11 mouse cellular contexts compared by ENCODE assay signal in the genomic region with DNA sequence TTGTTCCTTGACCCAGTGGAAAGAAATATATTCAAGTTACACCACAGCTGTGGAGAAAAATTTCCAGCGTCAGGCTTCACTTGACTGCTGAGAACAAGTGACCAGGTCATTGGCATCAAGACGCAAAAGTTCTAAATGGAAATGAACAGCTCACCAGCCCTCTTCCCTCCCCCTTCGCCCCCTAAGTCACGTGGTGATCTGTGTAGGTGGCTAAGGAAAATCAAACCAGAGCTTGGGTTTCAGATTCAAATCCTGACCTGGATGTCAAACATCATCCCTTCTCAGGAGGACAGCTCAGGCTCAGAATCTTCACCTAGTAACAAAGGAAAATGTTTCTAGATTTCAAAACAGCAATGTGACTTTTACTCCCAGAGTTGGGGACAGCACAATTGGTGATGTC. TPM values are rescaled to one million over a fixed set of nuclear protein-coding genes. Genes with fewer than 3 reads are reported as not detected.
DNase-seq lines count a peak whose midpoint lies in the region; ATAC-seq lines count a peak whose summit lies in the region.
"Had no signal": no experiment of that assay in that cellular context is flagged by ENCODE, and none has a peak within 500 bp of the region (broad histone marks: within the 10 kb centered on the region; RNA-seq: fewer than 3 reads in every experiment).

No protein-coding gene starts in this region.

- peaks cover 9% of the 10 kb centered on the region; the same call in 1 of the 2 replicates for H3K27me3 ChIP-seq in erythroblast, embryonic 14.5 days (ENCODE audit: control insufficient read depth)
- 0 out of 2 replicates have a peak, but pooled peaks cover 2% of the 10 kb centered on the region for H3K27me3 ChIP-seq in liver, embryonic 11.5 days (replicated peaks; ENCODE audit: control insufficient read depth, insufficient read depth, low read length)
- peaks cover 8% of the 10 kb centered on the region; the same call in 1 of the 2 replicates for H3K27me3 ChIP-seq in forebrain, embryonic 12.5 days

- H3K4me1 ChIP-seq in erythroblast, embryonic 14.5 days (ENCODE audit: control insufficient read depth): peaks cover 79% of the 10 kb centered on the region
- H3K4me1 ChIP-seq in liver, embryonic 11.5 days (replicated peaks; ENCODE audit: control insufficient read depth, insufficient read depth, low read length): peaks cover 58% of the 10 kb centered on the region
- peaks cover 41% of the 10 kb centered on the region for H3K4me1 ChIP-seq in forebrain, embryonic 12.5 days

- peak overlapping the region; percentile 74 for H3K4me3 ChIP-seq in erythroblast, embryonic 14.5 days (replicated peaks)
- peak overlapping the region; percentile 70 for H3K4me3 ChIP-seq in liver, embryonic 11.5 days (ENCODE audit: low read depth, low read length)
- peak overlapping the region; percentile 63 for H3K4me3 ChIP-seq in forebrain, embryonic 12.5 days (replicated peaks)

- peak overlapping the region; percentile 57; the same call in 1 of the 2 replicates for H3K27ac ChIP-seq in liver, embryonic 11.5 days (ENCODE audit: low read depth, low read length)
- peak overlapping the region; percentile 26; the same call in 1 of the 2 replicates for H3K27ac ChIP-seq in forebrain, embryonic 12.5 days

- ATAC-seq in erythroblast, adult 5-6 weeks (replicated peaks; ENCODE audit: low FRiP score, poor library complexity, severe bottlenecking): no peak
- ATAC-seq in liver, embryonic 11.5 days (replicated peaks; ENCODE audit: low FRiP score): no peak
- no peak for ATAC-seq in forebrain, embryonic 12.5 days (ENCODE audit: low FRiP score)

- peak overlapping the region; percentile 31; the same call in 1 of the 2 replicates for H3K9ac ChIP-seq in liver, embryonic 11.5 days (ENCODE audit: low read depth, low read length)
- H3K9ac ChIP-seq in forebrain, embryonic 12.5 days: 0 out of 2 replicates have a peak overlapping the region, but pooled peaks have one; percentile 0

- no peak for DNase-seq in liver, embryonic 11.5 days (ENCODE audit: low spot score)
- DNase-seq in liver: no peak
- DNase-seq in lung, postnatal 36 days: peak; percentile 41
- DNase-seq in cerebellum, adult 8-10 months: no peak
- DNase-seq in T-cell, adult 2 months (ENCODE audit: low spot score): no peak
- DNase-seq: embryo, embryonic 11 days had no signal

- 52% methylated on average over 4 of the region's 4 CpGs for WGBS in liver, embryonic 11.5 days
- 45% methylated on average over 4 of the region's 4 CpGs for WGBS in forebrain, embryonic 12.5 days

- H3K9me3 ChIP-seq in erythroblast, embryonic 14.5 days (ENCODE audit: control insufficient read depth, low read length): peaks cover 16% of the 10 kb centered on the region
- H3K9me3 ChIP-seq in liver, embryonic 11.5 days (ENCODE audit: control insufficient read depth, low read length): no peaks in the 10 kb centered on the region
- no peaks in the 10 kb centered on the region for H3K9me3 ChIP-seq in forebrain, embryonic 12.5 days
- H3K9me3 ChIP-seq: megakaryocyte, embryonic 14.5 days had no signal

- peaks cover 81% of the 10 kb centered on the region for H3K36me3 ChIP-seq in erythroblast, embryonic 14.5 days (ENCODE audit: control insufficient read depth)
- no peaks in the 10 kb centered on the region for H3K36me3 ChIP-seq in liver, embryonic 11.5 days (ENCODE audit: control insufficient read depth, insufficient read depth, low read length)
- H3K36me3 ChIP-seq in forebrain, embryonic 12.5 days (replicated peaks): no peaks in the 10 kb centered on the region

- H3K4me2 ChIP-seq in liver, embryonic 11.5 days: peak overlapping the region; percentile 85
- H3K4me2 ChIP-seq in forebrain, embryonic 12.5 days: peak overlapping the region; percentile 96

RNA-seq across cellular contexts. Expression of a gene that starts 2.2 kb away (rescaled TPM):
- 77.8 and 94.4 TPM in 2 replicates for polyA plus RNA-seq in erythroblast, embryonic 14.5 days (2012)
- 63.7 and 78.6 TPM in 2 replicates for total RNA-seq in erythroblast, adult 5-6 weeks (2015; ENCODE audit: low replicate concordance)
- 55.2 and 86.4 TPM in 2 replicates for total RNA-seq in erythroblast, adult 5-6 weeks (2017; ENCODE audit: low replicate concordance)
- polyA plus RNA-seq in liver, embryonic 11.5 days (2014; fragmentation: Nextera tagmentation; extraction: Ambion mirVana): 233 and 245 TPM in 2 replicates
- 70.2 and 86.8 TPM in 2 replicates for polyA plus RNA-seq in forebrain, embryonic 12.5 days (2016; fragmentation: Nextera tagmentation; extraction: Ambion mirVana)

RNA-seq across cellular contexts. Expression of a gene that starts 52.1 kb away (rescaled TPM):
- 0.04 TPM in 1 of 2 replicates, not detected in the other for polyA plus RNA-seq in erythroblast, embryonic 14.5 days (2012)
- total RNA-seq in erythroblast, adult 5-6 weeks (2015; ENCODE audit: low replicate concordance): not detected in 2 replicates
- total RNA-seq in erythroblast, adult 5-6 weeks (2017; ENCODE audit: low replicate concordance): not detected in 2 replicates
- not detected in 2 replicates for polyA plus RNA-seq in liver, embryonic 11.5 days (2014; fragmentation: Nextera tagmentation; extraction: Ambion mirVana)
- not detected in 2 replicates for polyA plus RNA-seq in forebrain, embryonic 12.5 days (2016; fragmentation: Nextera tagmentation; extraction: Ambion mirVana)
- polyA plus RNA-seq: small intestine, adult 2 months had no signal
